Mouse (Mus musculus): ENCODE results near the gene Lce1d. TPM values are rescaled to one million over a fixed set of nuclear protein-coding genes. Genes with fewer than 3 reads are reported as not detected.

Lce1d gene
- polyA plus RNA-seq (2012), result not detected in 2 replicates

DNA sequence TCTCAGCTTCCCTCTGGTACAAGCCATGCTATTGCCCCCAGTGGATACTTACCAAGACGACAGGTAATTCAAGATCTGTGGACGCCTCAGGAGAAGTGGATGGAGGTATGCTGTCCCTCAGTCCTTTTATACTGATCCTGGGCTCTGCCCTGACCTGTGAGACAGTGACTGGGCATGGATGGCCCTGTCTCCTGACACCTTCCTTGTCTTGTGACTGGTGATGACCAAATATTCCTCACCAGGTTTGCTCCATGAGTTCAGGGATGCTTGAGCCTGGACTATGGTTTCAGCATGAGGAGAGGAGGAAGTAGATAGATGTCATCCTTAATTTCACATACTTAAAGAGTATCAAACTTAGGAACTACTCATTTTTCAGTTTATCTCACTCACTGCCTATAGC, at the start of gene Lce1d:
Gene Lce1d, minus strand, starts transcription at position 101 of the 400 bp plus-strand sequence.

DNA sequence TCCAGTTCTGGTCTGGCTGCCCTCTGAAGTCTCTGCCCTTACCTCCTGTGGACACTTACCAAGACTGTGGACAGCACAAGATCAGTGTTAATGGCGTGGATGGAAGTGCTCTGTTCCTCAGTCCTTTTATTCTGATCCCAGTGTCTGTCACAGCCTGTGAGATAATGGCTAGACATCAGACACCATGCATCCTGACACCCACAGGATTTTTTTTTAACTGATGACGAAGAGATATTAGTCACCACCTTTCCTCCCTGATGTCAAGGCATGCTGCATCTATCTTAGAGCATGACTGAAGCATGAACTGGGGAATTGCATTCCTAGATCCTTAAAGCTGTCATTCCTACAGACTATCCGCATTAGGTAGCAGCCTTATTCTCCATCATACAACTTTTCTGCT, 33.2 kb upstream of the Lce1d start, which contains the start of gene Lce1f:
Gene Lce1f, minus strand, starts transcription at position 101 of the 400 bp plus-strand sequence.

DNA sequence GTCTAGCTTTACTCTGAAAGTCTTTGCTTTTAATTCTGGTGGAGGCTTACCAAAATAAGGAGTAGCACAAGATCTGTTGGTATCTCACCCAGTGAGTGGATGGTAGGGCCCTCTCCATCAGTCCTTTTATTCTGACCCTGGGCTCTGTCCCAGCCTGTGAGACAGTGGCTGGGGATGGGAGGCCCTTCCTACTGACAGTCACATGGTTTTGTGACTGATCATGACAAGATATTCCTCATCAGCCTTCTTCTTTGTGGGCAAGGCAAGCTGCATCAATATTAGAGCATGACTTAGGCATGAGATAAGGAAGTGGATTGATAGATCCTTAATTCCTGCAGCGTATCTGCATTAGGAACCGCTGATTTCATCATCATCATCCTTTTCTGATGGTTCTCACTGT, 22.0 kb upstream of the Lce1d start, which contains the start of gene Lce1e:
Gene Lce1e, minus strand, starts transcription at position 101 of the 400 bp plus-strand sequence.

DNA sequence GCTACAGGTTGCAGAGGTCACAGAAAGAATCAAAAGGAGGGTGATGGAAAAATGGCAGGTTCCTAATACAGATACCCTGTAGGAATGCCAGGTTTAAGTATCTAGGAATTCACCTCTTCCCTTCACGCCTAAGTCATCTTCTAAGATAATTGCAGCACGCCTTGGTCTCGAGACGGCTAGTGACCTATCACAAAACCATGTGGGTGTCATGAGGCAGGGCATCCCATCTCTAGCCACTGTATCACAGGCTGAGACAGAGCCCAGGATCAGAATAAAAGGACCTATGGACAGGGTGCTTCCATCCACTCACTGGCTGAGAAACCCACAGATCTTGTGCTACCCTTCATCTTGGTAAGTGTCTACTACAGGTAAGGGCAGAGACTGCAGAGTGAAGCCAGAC, 8.1 kb downstream of the Lce1d start, which contains the start of gene Lce1c:
Gene Lce1c, plus strand, starts transcription at position 301 of the 400 bp plus-strand sequence.

DNA sequence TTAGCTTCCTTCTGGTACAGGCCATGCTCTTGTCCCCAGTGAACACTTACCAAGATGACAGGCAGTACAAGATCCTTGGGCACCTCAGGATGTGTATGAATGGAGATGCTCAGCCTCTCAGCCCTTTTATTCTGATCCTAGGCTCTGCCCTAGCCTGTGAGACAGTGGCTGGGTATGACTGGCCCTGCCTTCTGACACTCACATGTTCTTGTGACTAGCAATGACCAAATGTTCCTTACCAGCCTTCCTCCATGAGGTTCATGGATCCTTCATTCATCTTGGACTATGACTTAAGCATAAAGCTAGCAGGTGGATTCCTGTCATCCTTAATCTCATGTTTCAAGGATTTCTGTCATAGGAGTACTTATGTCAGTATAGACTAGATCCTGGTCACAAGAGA, 16.8 kb downstream of the Lce1d start, which contains the start of gene Lce1a2:
Gene Lce1a2, minus strand, starts transcription at position 101 of the 400 bp plus-strand sequence.

DNA sequence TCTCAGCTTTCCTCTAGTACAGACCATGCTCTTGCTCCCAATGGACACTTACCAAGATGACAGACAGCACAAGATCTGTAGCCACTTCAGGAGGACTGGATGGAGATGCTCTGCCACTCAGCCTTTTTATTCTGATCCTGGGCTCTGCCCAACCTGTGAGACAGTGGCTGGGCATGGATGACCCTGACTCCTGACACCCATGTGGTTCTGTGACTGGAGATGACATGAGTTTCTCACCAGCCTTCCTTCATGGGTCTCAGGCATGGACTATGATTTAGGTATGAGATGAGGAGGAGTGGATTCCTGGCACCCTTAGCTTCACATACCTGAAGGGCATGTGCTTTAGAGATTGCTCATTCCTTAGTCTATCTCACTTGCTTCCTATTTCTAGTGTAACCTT, 30.2 kb downstream of the Lce1d start, which contains the start of gene Lce1b:
Gene Lce1b, minus strand, starts transcription at position 101 of the 400 bp plus-strand sequence.

DNA sequence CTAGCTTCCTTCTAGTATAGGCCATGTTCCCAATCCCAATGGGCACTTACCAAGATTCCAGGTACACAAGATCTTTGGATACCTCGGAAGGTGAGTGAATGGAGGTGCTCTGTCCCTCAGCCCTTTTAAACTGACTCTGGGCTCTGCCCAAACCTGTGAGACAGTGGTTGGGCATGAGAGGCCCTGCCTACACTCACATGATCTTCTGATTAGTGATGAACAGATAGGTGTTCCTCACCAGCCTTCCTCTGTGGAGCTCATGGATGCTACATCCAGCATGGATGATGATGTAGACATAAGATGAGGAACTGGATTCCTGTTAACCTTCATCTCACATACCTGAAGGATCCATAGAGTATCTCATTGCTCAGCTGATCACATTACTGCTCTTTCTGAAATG, 38.8 kb downstream of the Lce1d start, which contains the start of gene Lce1a1:
Gene Lce1a1, minus strand, starts transcription at position 101 of the 400 bp plus-strand sequence.

Other genes starting within 250 kb of the Lce1d start
- not detected in 2 replicates for gene Sprr1b, start 248.4 kb downstream of the Lce1d start, polyA plus RNA-seq (2012)
- gene Sprr3, start 228.5 kb downstream of the Lce1d start, polyA plus RNA-seq (2012), result not detected in 2 replicates
- gene Sprr1a, start 201.3 kb downstream of the Lce1d start, polyA plus RNA-seq (2012), result 0.12 TPM in 1 of 2 replicates, not detected in the other
- gene Sprr4, start 186.7 kb downstream of the Lce1d start, polyA plus RNA-seq (2012), result not detected in 2 replicates
- not detected in 2 replicates for gene 2310046K23Rik, start 152.7 kb downstream of the Lce1d start, polyA plus RNA-seq (2012)
- gene Ivl, start 113.5 kb downstream of the Lce1d start, polyA plus RNA-seq (2012), result 0.04 TPM in 1 of 2 replicates, not detected in the other
- 0.07 TPM in 1 of 2 replicates, not detected in the other for gene Smcp, start 98.2 kb downstream of the Lce1d start, polyA plus RNA-seq (2012)
- gene 2210017I01Rik, start 79.7 kb downstream of the Lce1d start, polyA plus RNA-seq (2012), result not detected in 2 replicates
- gene Lce6a, start 65.5 kb downstream of the Lce1d start, polyA plus RNA-seq (2012), result not detected in 2 replicates
- 0.10 TPM in 1 of 2 replicates, not detected in the other for gene Lce1a1, start 38.9 kb downstream of the Lce1d start, polyA plus RNA-seq (2012)
- gene Lce1b, start 30.3 kb downstream of the Lce1d start, polyA plus RNA-seq (2012), result not detected in 2 replicates
- not detected in 2 replicates for gene Lce1a2, start 16.9 kb downstream of the Lce1d start, polyA plus RNA-seq (2012)
- gene Lce1c, start 8.0 kb downstream of the Lce1d start, polyA plus RNA-seq (2012), result not detected in 2 replicates
- gene Lce1e, start 21.9 kb upstream of the Lce1d start, polyA plus RNA-seq (2012), result not detected in 2 replicates
- not detected in 2 replicates for gene Lce1f, start 33.1 kb upstream of the Lce1d start, polyA plus RNA-seq (2012)
- not detected in 2 replicates for gene Gm38119, start 51.9 kb upstream of the Lce1d start, polyA plus RNA-seq (2012)
- gene Lce1g, start 65.1 kb upstream of the Lce1d start, polyA plus RNA-seq (2012), result not detected in 2 replicates
- gene Lce1h, start 77.9 kb upstream of the Lce1d start, polyA plus RNA-seq (2012), result not detected in 2 replicates
- gene Lce1i, start 91.7 kb upstream of the Lce1d start, polyA plus RNA-seq (2012), result not detected in 2 replicates
- gene Lce1j, start 103.3 kb upstream of the Lce1d start, polyA plus RNA-seq (2012), result not detected in 2 replicates
- gene Lce1k, start 120.7 kb upstream of the Lce1d start, polyA plus RNA-seq (2012), result not detected in 2 replicates
- gene Kprp, start 140.0 kb upstream of the Lce1d start, polyA plus RNA-seq (2012), result not detected in 2 replicates
- gene Lce1l, start 164.1 kb upstream of the Lce1d start, polyA plus RNA-seq (2012), result not detected in 2 replicates
- gene 2310050C09Rik, start 183.0 kb upstream of the Lce1d start, polyA plus RNA-seq (2012), result not detected in 2 replicates
- gene Lce3a, start 239.0 kb upstream of the Lce1d start, polyA plus RNA-seq (2012), result not detected in 2 replicates
- not detected in 2 replicates for gene Lce3b, start 245.8 kb upstream of the Lce1d start, polyA plus RNA-seq (2012)